Mouse (Mus musculus): ENCODE measurements around the gene Prph.

Prph gene

DNA sequence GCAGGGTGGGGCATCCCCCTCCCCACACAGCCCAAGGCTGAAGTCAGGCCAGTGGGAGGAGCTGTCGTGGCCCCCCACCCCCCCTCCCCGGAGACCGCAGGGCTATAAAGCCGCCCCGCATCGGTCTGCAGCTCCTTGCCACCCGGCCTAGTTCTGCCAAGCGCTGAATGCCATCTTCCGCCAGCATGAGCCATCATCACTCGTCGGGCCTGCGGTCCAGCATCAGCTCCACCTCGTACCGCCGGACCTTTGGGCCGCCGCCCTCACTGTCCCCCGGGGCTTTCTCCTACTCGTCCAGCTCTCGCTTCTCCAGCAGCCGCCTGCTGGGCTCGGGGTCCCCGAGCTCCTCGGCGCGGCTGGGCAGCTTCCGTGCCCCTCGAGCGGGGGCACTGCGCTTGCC is at the start of gene Prph:
Gene Prph, plus strand, starts transcription at position 135 of the 400 bp plus-strand sequence.
- DNase-seq (ENCODE audit: low spot score in 2 of 2) = no peak

DNA sequence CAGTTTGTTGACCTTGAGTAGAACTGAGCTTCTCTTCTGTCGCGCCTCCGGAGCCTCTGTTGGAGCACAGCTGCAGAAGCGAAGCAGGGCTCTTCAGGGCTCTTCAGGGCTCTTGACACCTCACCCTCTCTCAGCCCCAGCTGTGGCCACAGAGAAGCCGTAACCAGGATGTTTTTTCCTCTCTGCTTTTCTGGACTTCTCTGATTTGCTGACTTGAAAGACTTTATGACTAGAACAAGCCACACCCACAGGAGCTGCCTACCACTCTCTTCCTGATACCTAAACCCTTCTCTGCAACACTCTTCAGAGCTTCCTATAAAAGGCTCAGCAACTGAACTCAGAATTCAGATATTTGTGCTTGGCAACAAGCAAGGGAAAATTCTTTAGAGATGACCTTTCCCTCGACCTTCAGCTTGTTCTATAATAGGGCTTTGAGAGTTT is 46.2 kb upstream of the Prph start:
- DNase-seq (ENCODE audit: low spot score in 2 of 2) = no peak

GRCm38 (mm10) chr15:99010896-99011295 is 44.1 kb upstream of the Prph start:
- DNase-seq (ENCODE audit: low spot score in 2 of 2) = no peak

GRCm38 (mm10) chr15:99011946-99012345 is 43.0 kb upstream of the Prph start:
- no peak for DNase-seq (ENCODE audit: low spot score in 2 of 2)

- no peak for DNase-seq (ENCODE audit: low spot score in 2 of 2)
Observed at GRCm38 (mm10) chr15:99014496-99015030, 40.4 kb upstream of the Prph start.

GRCm38 (mm10) chr15:99017355-99017761 is 37.6 kb upstream of the Prph start:
- no peak for DNase-seq (ENCODE audit: low spot score in 2 of 2)

DNA sequence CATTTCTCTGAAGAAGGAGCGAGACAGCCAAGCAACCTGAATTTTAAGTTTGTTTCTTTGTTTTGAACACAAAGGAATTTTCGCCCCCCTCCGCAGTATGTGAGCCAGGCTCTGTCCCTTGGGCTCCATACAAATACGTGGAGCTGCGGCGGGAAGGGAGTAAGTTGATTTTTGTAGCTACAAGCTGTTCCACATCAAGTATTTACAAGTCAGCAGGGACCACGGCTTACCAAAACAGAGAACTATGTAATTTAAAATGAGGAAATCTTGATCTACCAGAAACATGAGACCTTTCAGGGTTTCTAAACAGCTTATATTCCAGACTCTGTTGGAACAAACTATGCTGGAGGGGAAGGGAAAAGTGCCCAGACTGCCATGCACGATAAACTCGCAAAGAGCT is 37.0 kb upstream of the Prph start:
- no peak for DNase-seq (ENCODE audit: low spot score in 2 of 2)

DNA sequence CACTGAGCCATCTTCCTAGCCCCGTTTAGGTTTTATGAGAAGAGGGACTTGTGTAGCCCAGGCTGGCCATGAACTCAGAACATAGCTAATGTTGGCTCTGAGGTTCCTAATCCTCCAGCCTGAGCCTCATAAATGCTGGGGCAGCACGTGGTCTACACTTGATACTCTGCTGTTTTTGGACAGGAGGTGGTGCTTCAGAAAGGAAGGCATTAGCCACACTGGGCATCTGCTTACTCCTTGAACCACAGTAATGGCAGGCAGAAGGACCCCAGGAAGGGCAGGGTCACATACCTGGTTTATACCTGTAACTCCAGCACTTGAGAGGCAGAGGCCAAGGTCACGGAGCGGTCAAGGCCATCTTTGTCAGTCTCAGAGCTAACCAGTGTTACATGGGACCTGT is 36.3 kb upstream of the Prph start:
- DNase-seq (ENCODE audit: low spot score in 2 of 2) = no peak

- no peak for DNase-seq (ENCODE audit: low spot score in 2 of 2)
Observed at GRCm38 (mm10) chr15:99019436-99019835, 35.5 kb upstream of the Prph start.

DNA sequence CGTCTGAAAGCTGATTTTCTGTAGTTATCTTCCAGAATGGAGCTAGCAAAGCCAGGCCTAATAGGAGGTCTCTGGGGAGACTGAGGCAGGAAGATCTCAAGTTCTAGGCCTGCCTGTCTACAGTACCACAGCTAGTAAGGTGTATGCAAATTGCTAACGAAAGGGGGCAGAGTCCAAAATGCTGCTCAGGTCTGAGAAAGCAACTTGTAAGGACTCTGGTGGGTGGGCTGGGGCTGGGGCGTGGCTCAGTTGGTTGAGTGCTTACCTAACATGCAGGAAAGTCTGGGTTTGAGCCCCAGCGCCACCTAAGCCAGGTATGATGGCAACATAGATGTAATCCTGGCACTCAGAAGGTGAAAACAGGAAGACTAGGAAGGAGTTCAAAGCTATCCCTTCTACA is 34.8 kb upstream of the Prph start:
- DNase-seq (ENCODE audit: low spot score in 2 of 2) = no peak

- no peak for DNase-seq (ENCODE audit: low spot score in 2 of 2)
Observed at GRCm38 (mm10) chr15:99021255-99021654, 33.7 kb upstream of the Prph start.

- DNase-seq (ENCODE audit: low spot score in 2 of 2) = peak; percentile 85 to 89
Observed at GRCm38 (mm10) chr15:99024668-99025314, 30.2 kb upstream of the Prph start.

DNA sequence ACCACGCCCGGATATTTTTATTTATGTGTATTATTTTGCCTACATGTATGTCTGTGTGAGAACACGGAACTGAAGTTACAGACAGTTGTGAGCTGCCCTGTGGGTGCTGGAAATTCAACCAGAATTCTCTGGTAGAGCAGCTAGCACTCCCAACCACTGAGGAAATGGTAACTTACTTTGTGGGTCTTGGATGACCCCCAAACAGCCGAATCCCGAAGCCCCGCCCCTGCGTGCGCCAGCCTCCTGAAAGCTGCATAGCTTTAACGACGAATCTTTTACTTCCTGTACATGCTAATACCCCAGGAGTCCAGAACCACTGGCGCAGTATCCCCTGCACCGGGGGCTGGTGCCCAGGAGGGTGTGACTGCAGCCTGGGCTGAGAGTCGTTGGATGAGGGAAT is 29.6 kb upstream of the Prph start:
- no peak for DNase-seq (ENCODE audit: low spot score in 2 of 2)

DNA sequence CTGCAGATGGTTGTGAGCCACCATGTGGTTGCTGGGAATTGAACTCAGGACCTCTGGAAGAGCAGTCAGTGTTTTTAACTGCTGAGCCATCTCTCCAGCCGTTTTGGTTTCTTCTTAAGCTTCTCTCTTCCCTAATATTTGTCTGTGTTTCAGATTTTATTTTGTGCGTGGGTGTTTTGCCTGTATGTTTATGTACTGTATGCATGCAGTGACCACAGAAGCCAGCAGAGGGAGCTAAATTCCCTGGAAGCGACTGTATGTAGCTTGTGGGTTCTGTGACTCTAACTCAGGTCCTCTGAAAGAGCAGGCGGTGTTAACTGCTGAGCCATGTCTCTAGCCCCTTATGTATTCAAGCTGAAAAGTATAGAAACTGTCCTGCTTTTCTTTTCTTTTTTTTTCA is 28.7 kb upstream of the Prph start:
- DNase-seq (ENCODE audit: low spot score in 2 of 2) = no peak

- no peak for DNase-seq (ENCODE audit: low spot score in 2 of 2)
Observed at GRCm38 (mm10) chr15:99027116-99027515, 27.9 kb upstream of the Prph start.

DNA sequence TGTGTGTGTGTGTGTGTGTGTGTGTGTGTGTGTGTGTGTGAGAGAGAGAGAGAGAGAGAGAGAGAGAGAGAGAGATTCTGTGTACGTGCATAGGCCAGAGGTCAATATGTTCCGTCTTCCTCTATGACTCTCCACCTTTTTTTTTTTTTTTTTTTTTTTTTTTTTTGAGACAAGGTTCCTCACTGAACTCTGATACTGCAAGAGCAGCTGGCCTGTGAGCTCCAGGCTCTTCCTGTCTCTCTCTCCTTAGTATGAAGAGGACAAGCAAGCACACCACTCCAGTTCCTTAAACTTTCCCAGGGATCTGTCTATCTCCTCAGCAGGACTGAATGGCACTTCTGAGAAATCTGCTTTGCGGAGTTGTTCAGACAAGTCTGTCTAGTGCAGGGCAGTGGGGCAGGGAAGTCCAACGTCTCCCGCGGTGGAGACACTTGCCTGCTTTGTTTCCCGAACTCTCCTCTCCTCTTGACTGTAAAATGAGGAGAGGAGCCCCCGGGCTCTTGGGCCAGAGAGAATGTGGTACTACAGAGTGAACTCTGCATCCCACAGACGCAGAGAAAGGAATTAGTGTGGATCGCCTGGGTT is 26.0 kb upstream of the Prph start:
- no peak for DNase-seq (ENCODE audit: low spot score in 2 of 2)

DNA sequence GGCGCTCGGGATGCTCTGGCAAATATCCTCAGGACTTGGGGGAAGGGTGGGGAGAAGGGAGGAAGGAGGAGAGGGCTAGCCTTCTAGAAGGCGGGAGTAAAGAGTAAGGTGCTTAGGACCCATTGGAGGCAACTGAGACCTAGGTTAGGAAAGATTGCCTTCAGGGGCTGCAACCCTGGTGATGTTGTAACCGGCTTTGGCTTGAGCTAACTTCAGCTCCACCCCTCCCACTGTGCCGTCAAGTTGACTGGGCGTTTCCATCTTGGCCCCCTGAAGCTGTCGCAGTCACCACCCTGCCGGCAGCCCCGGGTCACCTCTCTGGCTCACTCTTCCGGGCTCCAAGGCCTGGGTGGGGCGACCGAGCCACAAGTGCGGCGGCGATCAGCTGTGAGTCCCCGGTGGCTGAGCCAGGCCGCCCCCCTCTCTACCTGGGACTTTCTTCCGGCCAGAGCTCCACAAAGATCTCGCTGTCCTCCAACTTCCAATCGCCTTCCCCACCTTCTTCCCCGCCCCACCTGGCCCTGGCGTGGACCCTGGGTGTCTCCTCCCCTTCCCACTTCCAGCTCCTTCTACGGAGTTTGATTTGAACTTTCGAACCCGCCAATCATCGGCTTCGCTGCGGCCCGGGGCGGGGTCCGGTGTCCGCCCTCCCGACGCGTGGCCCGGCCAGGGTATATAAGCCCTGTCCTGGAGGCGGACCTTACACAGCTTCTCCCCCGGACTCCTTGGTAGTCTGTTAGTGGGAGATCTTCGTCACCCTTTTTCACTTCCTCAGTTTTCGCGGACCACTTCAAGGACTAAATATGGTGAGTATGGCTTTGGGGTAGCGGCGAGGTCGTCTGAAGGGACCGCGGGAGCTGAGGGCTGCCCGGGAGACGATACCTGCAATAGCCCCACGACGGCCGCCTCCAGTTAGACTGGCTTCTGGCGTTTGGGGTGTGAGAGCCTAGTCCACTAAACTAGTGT is 25.1 kb upstream of the Prph start, which contains the start of gene Tuba1c:
Gene Tuba1c, plus strand, starts transcription at position 273 of the 966 bp plus-strand sequence.
- DNase-seq (ENCODE audit: low spot score in 2 of 2) = no peak

- no peak for DNase-seq (ENCODE audit: low spot score in 2 of 2)
Observed at GRCm38 (mm10) chr15:99030585-99031387, 24.2 kb upstream of the Prph start.

GRCm38 (mm10) chr15:99031388-99031675 is 23.6 kb upstream of the Prph start:
- no peak for DNase-seq (ENCODE audit: low spot score in 2 of 2)

GRCm38 (mm10) chr15:99032041-99032725 is 22.8 kb upstream of the Prph start:
- no peak for DNase-seq (ENCODE audit: low spot score in 2 of 2)

- DNase-seq (ENCODE audit: low spot score in 2 of 2) = no peak
Observed at GRCm38 (mm10) chr15:99032726-99033250, 22.2 kb upstream of the Prph start.

Measured in right cerebral cortex, adult 2 months (tissue).